Mouse (Mus musculus): Measurements from ENCODE around the gene Gm3696. TPM values are rescaled to one million over a fixed set of nuclear protein-coding genes. Genes with fewer than 3 reads are reported as not detected.
"Not testable (repeated sequence)": the region's sequence is repeated elsewhere in the genome, so short reads cannot be mapped to it uniquely, and the experiment has no call there.

Gm3696 gene
- total RNA-seq (2014; rRNA removed): not detected in 2 replicates
- not detected in 2 replicates for polyA plus RNA-seq (2012; rRNA removed)

DNA sequence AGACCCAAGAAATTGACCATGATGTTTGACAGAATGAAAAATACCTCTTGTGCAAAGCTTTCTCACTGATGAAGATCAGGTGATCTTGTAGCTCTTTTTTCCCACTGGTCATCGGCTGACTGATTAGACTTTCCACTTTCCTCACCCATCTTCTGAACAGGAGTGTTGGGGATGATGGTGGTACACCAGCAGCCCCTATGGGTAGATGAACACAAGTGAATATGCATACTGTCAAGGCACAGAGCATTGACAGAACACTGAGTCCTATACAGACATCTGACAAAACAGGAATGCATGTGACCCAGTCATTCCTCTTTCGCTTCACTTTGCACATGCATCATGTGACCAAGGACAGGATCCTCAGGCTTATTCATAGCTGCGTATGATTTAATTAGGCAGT is at the start of gene Gm3696:
Gene Gm3696 (minus strand): TSS at position 101 of the 400 bp plus-strand sequence.
- H3K27me3 ChIP-seq (ENCODE audit: control insufficient read depth, insufficient read depth, low read length); DNase-seq (ENCODE audit: extremely low read depth, low read depth, low spot score); H3K9ac ChIP-seq (ENCODE audit: low read depth, low read length); H3K79me2 ChIP-seq (ENCODE audit: control insufficient read depth, insufficient read depth, low read length); H3K36me3 ChIP-seq (ENCODE audit: control insufficient read depth, insufficient read depth, low read length); H3K4me3 ChIP-seq (ENCODE audit: insufficient read depth, low read depth, low read length); H3K4me1 ChIP-seq (ENCODE audit: control insufficient read depth, insufficient read depth, low read length); H3K27ac ChIP-seq (replicated peaks; ENCODE audit: insufficient read depth, low read depth, low read length): not testable (repeated sequence)
- 78% methylated on average over 1 of the region's 3 CpGs for WGBS

DNA sequence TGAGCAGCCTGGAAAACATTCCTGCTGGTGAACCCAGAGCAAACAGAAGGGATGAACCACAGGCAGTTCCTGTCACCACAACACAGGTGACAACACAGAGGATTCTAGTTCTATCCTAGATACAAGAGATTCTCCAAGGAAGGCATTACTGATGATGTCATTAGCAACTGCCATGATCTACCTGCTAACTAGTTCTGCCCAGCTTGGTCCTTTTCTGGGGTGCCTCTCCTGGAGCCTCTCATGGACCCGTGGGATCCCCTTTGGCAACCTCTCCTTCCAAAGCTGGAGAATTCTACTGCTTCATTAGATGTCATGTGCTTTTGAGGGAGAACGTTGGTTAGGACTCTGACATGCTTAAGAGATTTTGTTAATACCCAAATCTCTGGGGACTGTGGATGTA is 24.9 kb upstream of the Gm3696 start, which contains the start of gene Gm6676:
Gene Gm6676 (minus strand): TSS at position 101 of the 400 bp plus-strand sequence.
- not testable (repeated sequence) for H3K4me3 ChIP-seq (ENCODE audit: insufficient read depth, low read depth, low read length); H3K9ac ChIP-seq (ENCODE audit: low read depth, low read length); H3K4me1 ChIP-seq (ENCODE audit: control insufficient read depth, insufficient read depth, low read length); H3K79me2 ChIP-seq (ENCODE audit: control insufficient read depth, insufficient read depth, low read length); H3K27me3 ChIP-seq (ENCODE audit: control insufficient read depth, insufficient read depth, low read length); H3K36me3 ChIP-seq (ENCODE audit: control insufficient read depth, insufficient read depth, low read length); H3K27ac ChIP-seq (replicated peaks; ENCODE audit: insufficient read depth, low read depth, low read length); DNase-seq (ENCODE audit: extremely low read depth, low read depth, low spot score)
- WGBS: no CpG with 5 or more reads among the region's 2 CpGs

DNA sequence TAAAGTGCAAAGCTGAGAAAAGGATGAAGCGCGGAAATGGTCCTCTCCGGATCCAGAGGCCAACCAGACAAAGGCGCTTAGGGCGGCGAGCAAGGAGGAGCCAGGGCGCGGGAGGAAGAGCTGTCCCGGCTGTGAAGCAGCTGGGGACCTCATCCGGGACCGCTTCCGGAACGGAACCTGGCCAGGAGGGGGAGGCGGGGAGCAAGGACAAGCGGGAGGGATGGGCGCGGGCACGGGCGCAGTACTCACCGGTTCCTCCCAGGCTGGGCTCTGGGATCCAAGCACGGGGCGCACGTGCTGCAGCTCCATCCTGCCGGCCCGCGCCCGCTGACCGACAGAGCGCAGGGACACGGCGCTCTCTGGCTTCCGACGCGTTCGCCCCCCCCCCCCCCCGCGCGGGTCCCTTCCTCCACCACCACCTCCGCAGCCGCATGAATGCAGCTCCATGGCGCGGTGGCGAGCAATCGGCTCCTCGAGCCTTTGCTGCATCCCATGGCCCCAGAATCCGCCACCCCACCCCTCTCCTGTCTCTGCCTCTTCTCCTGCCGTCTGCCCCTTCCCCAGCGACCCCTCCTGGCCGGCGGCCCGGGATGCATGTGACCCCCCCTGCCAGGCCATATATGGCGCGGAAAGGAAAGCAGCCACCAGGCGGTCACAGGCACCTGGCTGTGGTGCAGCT is 4.8 kb upstream of the Gm3696 start:
- H3K9ac ChIP-seq (ENCODE audit: low read depth, low read length); H3K4me1 ChIP-seq (ENCODE audit: control insufficient read depth, insufficient read depth, low read length); H3K79me2 ChIP-seq (ENCODE audit: control insufficient read depth, insufficient read depth, low read length); H3K36me3 ChIP-seq (ENCODE audit: control insufficient read depth, insufficient read depth, low read length); H3K27me3 ChIP-seq (ENCODE audit: control insufficient read depth, insufficient read depth, low read length); H3K27ac ChIP-seq (replicated peaks; ENCODE audit: insufficient read depth, low read depth, low read length); DNase-seq (ENCODE audit: extremely low read depth, low read depth, low spot score): not testable (repeated sequence)
- peak overlapping the region; percentile 33; the same call in 1 of the 2 replicates for H3K4me3 ChIP-seq (ENCODE audit: insufficient read depth, low read depth, low read length)
- WGBS: 3% methylated on average over 8 of the region's 54 CpGs

DNA sequence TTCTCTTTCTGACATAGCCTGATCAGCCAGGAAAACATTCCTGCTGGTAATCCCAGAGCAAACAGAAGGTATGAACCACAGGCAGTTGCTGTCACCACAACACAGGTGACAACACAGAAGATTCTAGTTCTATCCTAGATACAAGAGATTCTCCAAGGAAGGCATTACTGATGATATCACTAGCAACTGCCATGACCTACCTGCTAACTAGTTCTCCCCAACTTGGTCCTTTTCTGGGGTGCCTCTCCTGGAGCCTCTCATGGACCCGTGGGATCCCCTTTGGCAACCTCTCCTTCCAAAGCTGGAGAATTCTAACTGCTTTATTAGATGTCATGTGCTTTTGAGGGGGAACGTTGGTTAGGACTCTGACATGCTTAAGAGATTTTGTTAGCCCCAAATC is 55.6 kb downstream of the Gm3696 start, which contains the start of gene Gm3685:
Gene Gm3685 (minus strand): TSS at position 101 of the 400 bp plus-strand sequence.
- H3K4me3 ChIP-seq (ENCODE audit: insufficient read depth, low read depth, low read length); H3K36me3 ChIP-seq (ENCODE audit: control insufficient read depth, insufficient read depth, low read length); DNase-seq (ENCODE audit: extremely low read depth, low read depth, low spot score); H3K4me1 ChIP-seq (ENCODE audit: control insufficient read depth, insufficient read depth, low read length); H3K27ac ChIP-seq (replicated peaks; ENCODE audit: insufficient read depth, low read depth, low read length); H3K9ac ChIP-seq (ENCODE audit: low read depth, low read length); H3K27me3 ChIP-seq (ENCODE audit: control insufficient read depth, insufficient read depth, low read length); H3K79me2 ChIP-seq (ENCODE audit: control insufficient read depth, insufficient read depth, low read length): not testable (repeated sequence)
- no CpG with 5 or more reads among the region's 2 CpGs for WGBS

Other genes with a start within 250 kb of the Gm3696 start
- not detected in 2 replicates for gene Gm3667, start 210.7 kb downstream of the Gm3696 start, total RNA-seq (2014; rRNA removed)
- gene Gm3667, start 210.7 kb downstream of the Gm3696 start, polyA plus RNA-seq (2012; rRNA removed): not detected in 2 replicates
- gene Gm6356, start 126.8 kb downstream of the Gm3696 start, total RNA-seq (2014; rRNA removed): not detected in 2 replicates
- gene Gm6356, start 126.8 kb downstream of the Gm3696 start, polyA plus RNA-seq (2012; rRNA removed): not detected in 2 replicates
- gene Gm10406, start 73.2 kb downstream of the Gm3696 start, total RNA-seq (2014; rRNA removed): not detected in 2 replicates
- not detected in 2 replicates for gene Gm10406, start 73.2 kb downstream of the Gm3696 start, polyA plus RNA-seq (2012; rRNA removed)
- not detected in 2 replicates for gene Gm3685, start 55.7 kb downstream of the Gm3696 start, total RNA-seq (2014; rRNA removed)
- gene Gm3685, start 55.7 kb downstream of the Gm3696 start, polyA plus RNA-seq (2012; rRNA removed): not detected in 2 replicates
- not detected in 2 replicates for gene Gm6676, start 24.8 kb upstream of the Gm3696 start, total RNA-seq (2014; rRNA removed)
- gene Gm6676, start 24.8 kb upstream of the Gm3696 start, polyA plus RNA-seq (2012; rRNA removed): not detected in 2 replicates
- gene Gm3512, start 73.9 kb upstream of the Gm3696 start, total RNA-seq (2014; rRNA removed): not detected in 2 replicates
- gene Gm3512, start 73.9 kb upstream of the Gm3696 start, polyA plus RNA-seq (2012; rRNA removed): not detected in 2 replicates
- not detected in 2 replicates for gene Gm16434, start 93.9 kb upstream of the Gm3696 start, total RNA-seq (2014; rRNA removed)
- not detected in 2 replicates for gene Gm16434, start 93.9 kb upstream of the Gm3696 start, polyA plus RNA-seq (2012; rRNA removed)
- gene Gm3727, start 164.1 kb upstream of the Gm3696 start, total RNA-seq (2014; rRNA removed): not detected in 2 replicates
- gene Gm3727, start 164.1 kb upstream of the Gm3696 start, polyA plus RNA-seq (2012; rRNA removed): not detected in 2 replicates
- not detected in 2 replicates for gene Gm3739, start 214.4 kb upstream of the Gm3696 start, total RNA-seq (2014; rRNA removed)
- gene Gm3739, start 214.4 kb upstream of the Gm3696 start, polyA plus RNA-seq (2012; rRNA removed): not detected in 2 replicates
- gene Gm5797, start 231.8 kb upstream of the Gm3696 start, total RNA-seq (2014; rRNA removed): not detected in 2 replicates
- not detected in 2 replicates for gene Gm5797, start 231.8 kb upstream of the Gm3696 start, polyA plus RNA-seq (2012; rRNA removed)